Mouse (Mus musculus): ENCODE measurements at regions not wholly inside any gene's neighbourhood (a gene's known extent, or its start where the extent isn't known, plus 50 kb on each side); places are given as distances from the start of the nearest gene placed in this dataset.

- TF ChIP-seq POLR2A (IDR thresholded peaks at IDR 0.05; ENCODE audit: low read depth, low read length), result no peak
- no peak for TF ChIP-seq CTCF (IDR thresholded peaks at IDR 0.05; ENCODE audit: borderline replicate concordance, insufficient read depth, low read length)
Measured at GRCm38 (mm10) chr1:42152916-42153315, 542.7 kb upstream of the Pou3f3 start.
